Mouse (Mus musculus) G1E (cell line): ENCODE measurements around the gene Fggy. TPM values are rescaled to one million over a fixed set of nuclear protein-coding genes. Genes with fewer than 3 reads are reported as not detected.

Source experiments
- ATAC-seq: 2 replicates; pipeline ENCODE4 v1.8.0; 2016; ENCODE audit warnings: mild to moderate bottlenecking; ENCODE audit not compliant: insufficient number of reproducible peaks, poor library complexity, low FRiP score, severe bottlenecking; ENCODE audit errors: extremely low read depth
- DNase-seq: peaks from one replicate; pipeline ENCODE4 v3.0.0; 2012; ENCODE audit warnings: low spot score
- H3K27me3 ChIP-seq: 2 replicates; pipeline ENCODE4 v1.6.1; 2012; ENCODE audit warnings: mild to moderate bottlenecking, low read length, inconsistent platforms; ENCODE audit not compliant: insufficient read depth
- H3K36me3 ChIP-seq: replicated peaks from 2 replicates; pipeline ENCODE3; 2012; ENCODE audit warnings: mild to moderate bottlenecking, inconsistent platforms
- H3K4me1 ChIP-seq: 2 replicates; pipeline ENCODE4 v1.6.1; 2012; ENCODE audit warnings: low read depth, low read length, inconsistent platforms, mixed read lengths; ENCODE audit not compliant: insufficient read depth
- H3K4me3 ChIP-seq: 2 replicates; pipeline ENCODE4 v1.5.1; 2012; ENCODE audit warnings: low read depth, mild to moderate bottlenecking, inconsistent platforms, low read length, moderate library complexity, mixed read lengths
- H3K9me3 ChIP-seq: replicated peaks from 2 replicates; pipeline ENCODE4 v1.6.1; 2012; ENCODE audit warnings: inconsistent platforms
- CTCF ChIP-seq: IDR thresholded peaks from 2 replicates; pipeline ENCODE4 v1.5.1; 2012; ENCODE audit warnings: low read depth, low read length, inconsistent platforms, mixed read lengths
- GATA1 ChIP-seq: IDR thresholded peaks from 2 replicates; pipeline ENCODE4 v1.6.1; 2012; ENCODE audit warnings: borderline replicate concordance, low read length, inconsistent platforms, mixed read lengths
- GATA2 ChIP-seq: IDR thresholded peaks from 2 replicates; pipeline ENCODE4 v1.6.1; 2012; ENCODE audit warnings: low read depth, low read length, inconsistent platforms, borderline replicate concordance
- POLR2AphosphoS5 ChIP-seq: IDR thresholded peaks from 2 replicates; pipeline ENCODE4 v1.6.1; 2012; ENCODE audit warnings: low read depth, low read length, inconsistent platforms; ENCODE audit not compliant: insufficient replicate concordance
- TAL1 ChIP-seq: conservative IDR thresholded peaks from 2 replicates; pipeline ENCODE4 v1.6.1; 2012; ENCODE audit warnings: low read depth, low read length, inconsistent platforms, mixed read lengths
- polyA plus RNA-seq: library from polyadenylated mRNA; stranded (reverse); fragments of >175 nt; gene quantifications from 2 replicates; pipeline ENCODE4 v1.2.3, GENCODE M21; 2012
- total RNA-seq, 2 experiments: library from RNA; stranded (forward) in 1 of 2; stranded (reverse) in 1 of 2; fragments of 200-1000 nt in 1 of 2; fragments of >200 nt in 1 of 2; fragmentation: Nextera tagmentation in 1 of 2; gene quantifications; 2 replicates each; pipeline ENCODE4 v1.2.3; 2014 to 2017

Gene Fggy
- total and polyA plus RNA-seq, 3 experiments, result not detected

DNA sequence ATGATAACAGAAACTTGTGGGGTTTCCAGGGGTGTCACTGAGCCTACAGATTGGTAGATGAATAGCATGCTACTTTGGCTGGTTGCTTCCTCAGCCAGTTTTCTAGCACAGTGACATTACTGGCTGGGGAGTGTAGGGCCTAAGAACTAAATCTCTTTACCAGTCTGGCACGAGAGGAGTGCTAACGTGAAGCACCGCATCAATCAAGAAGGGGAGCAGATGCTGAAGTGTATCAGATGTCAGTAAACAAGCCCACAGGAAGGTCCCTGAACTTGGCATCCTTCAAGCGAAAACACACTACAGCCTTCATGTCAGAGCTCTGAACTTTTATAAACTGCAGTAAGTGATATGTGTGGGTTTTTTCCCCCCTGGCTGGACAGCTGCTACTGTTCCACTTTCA, 303.8 kb downstream of the Fggy start:
- Histone ChIP-seq H3K36me3 (no peaks in the 10 kb centered on the region), H3K27me3 (no peaks in the 10 kb centered on the region), H3K9me3 (no peaks in the 10 kb centered on the region), H3K4me3 (no peak overlapping the region), H3K4me1 (no peaks in the 10 kb centered on the region)
- ATAC-seq, result no peak
- TF ChIP-seq POLR2AphosphoS5, result no peak
- TF ChIP-seq GATA1, result no peak
- TF ChIP-seq GATA2, result no peak
- TF ChIP-seq TAL1, result no peak
- TF ChIP-seq CTCF, result no peak
- no peak for DNase-seq

DNA sequence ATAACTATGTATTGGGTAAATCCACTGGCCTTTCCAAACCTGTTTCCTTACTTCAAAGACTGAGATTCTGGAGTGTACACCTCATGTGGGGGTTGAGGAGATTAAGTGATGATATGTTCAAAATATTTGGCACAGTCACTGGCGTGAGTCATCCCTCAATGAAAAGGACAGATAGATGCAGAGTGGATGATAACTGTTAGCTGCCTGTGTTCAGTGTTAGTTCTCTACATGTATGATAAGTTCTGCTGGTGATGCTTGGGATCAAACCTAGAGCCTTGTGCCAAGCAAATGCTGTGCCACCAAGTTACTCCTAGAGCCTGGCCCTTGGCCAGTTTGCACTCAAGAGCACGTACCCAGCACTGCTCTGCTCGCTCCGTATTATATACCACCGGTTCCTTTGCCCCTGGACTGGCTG, 304.4 kb downstream of the Fggy start:
- TF ChIP-seq TAL1 (no peak), GATA2 (no peak), CTCF (no peak), GATA1 (no peak), POLR2AphosphoS5 (no peak)
- Histone ChIP-seq H3K4me3 (no peak overlapping the region), H3K27me3 (no peaks in the 10 kb centered on the region), H3K4me1 (no peaks in the 10 kb centered on the region), H3K36me3 (no peaks in the 10 kb centered on the region), H3K9me3 (no peaks in the 10 kb centered on the region)
- no peak for DNase-seq
- ATAC-seq, result no peak

DNA sequence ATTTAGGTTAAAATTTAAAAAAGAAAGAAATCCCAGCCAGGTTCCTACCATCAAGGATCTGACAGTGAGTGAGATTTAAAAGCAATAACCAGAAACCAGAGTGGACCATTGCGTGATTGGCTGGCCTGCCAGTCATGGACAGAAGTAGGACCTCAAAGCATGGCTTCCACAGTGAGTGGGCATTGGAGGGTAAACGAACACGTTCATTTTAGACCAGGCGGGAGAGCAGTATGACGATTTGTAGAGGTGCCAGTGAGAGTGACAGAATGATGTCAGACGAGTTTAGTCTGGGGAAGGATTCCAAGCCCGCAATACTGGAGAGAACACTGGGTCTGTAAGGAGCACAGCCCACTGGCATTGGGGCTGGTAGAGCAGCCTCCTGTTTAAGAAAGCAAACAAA, 305.0 kb downstream of the Fggy start:
- TF ChIP-seq GATA2, result no peak
- TF ChIP-seq CTCF, result no peak
- no peak for TF ChIP-seq TAL1
- TF ChIP-seq GATA1, result no peak
- no peak for TF ChIP-seq POLR2AphosphoS5

DNA sequence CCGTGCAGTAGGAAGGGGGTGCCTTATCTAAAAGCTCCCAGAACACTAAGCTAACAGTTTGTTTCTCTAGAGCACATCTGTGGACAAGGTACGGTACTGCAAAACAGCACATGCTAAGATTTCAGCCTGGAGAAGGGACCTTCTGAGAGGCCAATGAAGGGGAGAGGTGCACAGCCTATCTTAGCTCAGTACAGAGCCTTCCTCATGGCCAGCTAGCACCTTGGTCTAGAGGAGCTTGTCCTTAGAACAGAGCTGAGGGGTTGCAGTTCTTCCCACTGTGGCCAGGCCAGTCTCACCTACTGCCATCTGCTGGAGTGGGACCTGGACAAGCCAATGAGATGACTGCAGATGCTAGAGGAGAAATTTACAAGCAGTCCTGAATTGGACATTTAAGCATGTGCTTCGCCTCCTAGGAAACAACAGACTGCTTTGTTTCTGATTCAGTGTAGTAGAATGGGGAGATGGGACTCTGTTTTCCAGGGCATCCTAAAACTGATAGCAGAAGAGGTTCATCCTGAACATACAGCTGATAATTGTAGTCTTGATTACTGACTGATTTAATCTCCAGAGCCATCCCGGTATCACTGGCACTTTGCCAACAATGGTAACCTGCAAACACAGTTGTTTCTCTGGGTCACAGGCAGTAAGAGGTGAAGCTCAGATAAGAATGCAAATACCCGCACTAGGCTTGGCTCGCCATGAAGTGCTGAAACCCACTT, 305.6 kb downstream of the Fggy start:
- H3K4me3 ChIP-seq, result no peak overlapping the region
- no peaks in the 10 kb centered on the region for H3K4me1 ChIP-seq
- no peak for DNase-seq
- H3K27me3 ChIP-seq, result no peaks in the 10 kb centered on the region
- no peak for ATAC-seq
- H3K36me3 ChIP-seq, result no peaks in the 10 kb centered on the region
- TF ChIP-seq GATA2 (no peak), TAL1 (no peak), POLR2AphosphoS5 (no peak), CTCF (no peak), GATA1 (no peak)
- H3K9me3 ChIP-seq, result no peaks in the 10 kb centered on the region

More for the DNA sequence above, 305.0 kb downstream of the Fggy start:
- H3K27me3 ChIP-seq, result no peaks in the 10 kb centered on the region
- H3K4me3 ChIP-seq, result no peak overlapping the region
- H3K36me3 ChIP-seq, result no peaks in the 10 kb centered on the region
- DNase-seq, result no peak
- no peaks in the 10 kb centered on the region for H3K9me3 ChIP-seq
- no peaks in the 10 kb centered on the region for H3K4me1 ChIP-seq
- no peak for ATAC-seq

DNA sequence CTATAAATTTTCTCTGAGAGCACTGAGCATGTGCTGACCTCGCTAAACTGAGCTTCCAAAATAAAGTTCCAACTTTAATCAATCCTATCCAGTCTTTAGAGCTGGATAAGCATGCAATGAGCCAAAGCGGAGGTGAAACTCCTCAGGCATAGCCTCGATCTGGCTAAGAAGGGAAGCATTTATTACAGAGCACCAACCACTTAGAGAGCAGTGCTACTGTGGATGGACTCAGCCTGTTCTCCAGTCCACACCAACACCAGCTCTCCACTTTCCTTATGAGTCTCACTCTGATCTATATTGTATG, 306.1 kb downstream of the Fggy start:
- Histone ChIP-seq H3K27me3 (no peaks in the 10 kb centered on the region), H3K36me3 (no peaks in the 10 kb centered on the region), H3K4me1 (no peaks in the 10 kb centered on the region), H3K4me3 (no peak overlapping the region), H3K9me3 (no peaks in the 10 kb centered on the region)
- DNase-seq (no peak), ATAC-seq (no peak)
- no peak for TF ChIP-seq POLR2AphosphoS5
- TF ChIP-seq GATA2, result no peak
- TF ChIP-seq GATA1, result no peak
- no peak for TF ChIP-seq TAL1
- no peak for TF ChIP-seq CTCF

DNA sequence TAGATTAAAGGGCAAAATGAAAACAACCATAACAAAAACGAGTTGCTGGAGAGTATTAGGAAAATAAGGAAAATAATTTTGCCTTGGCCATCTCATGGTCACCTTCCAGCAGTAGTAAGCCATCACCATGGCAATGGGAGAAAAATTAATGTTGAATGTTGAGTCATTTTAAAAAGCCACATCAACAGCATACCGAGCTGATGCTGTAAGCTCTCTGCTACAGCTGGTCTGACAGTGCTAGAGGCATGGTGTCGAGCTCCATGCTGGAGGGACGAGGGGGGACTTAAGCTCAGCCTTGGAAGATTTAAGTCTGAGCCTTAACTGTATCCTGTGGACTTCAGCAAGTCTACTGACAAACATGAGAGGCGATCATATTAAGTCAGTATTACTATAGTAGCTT, 307.9 kb downstream of the Fggy start:
- TF ChIP-seq TAL1 (no peak), GATA2 (no peak), CTCF (no peak), POLR2AphosphoS5 (no peak), GATA1 (no peak)
- Histone ChIP-seq H3K9me3 (no peaks in the 10 kb centered on the region), H3K4me1 (no peaks in the 10 kb centered on the region), H3K4me3 (no peak overlapping the region), H3K36me3 (no peaks in the 10 kb centered on the region), H3K27me3 (no peaks in the 10 kb centered on the region)
- ATAC-seq (no peak), DNase-seq (no peak)

DNA sequence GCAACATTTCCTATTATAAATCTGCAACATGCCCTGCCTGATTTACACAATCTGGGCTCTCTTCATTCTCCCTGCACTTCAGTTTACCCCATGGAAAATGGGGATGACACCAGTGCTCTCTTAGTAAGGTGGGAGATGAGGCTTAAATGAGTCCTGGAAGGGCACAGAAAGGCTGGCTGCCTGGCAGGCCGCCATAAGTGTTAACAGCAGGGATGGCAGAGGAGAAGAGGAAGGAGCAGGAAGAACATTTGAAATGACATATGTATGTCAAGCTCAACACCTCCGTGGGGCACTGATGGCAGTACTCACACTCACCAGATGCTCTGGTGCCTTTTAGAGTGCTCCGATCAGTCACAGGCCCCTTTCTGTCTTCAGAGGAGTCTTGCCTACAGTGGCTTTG, 308.6 kb downstream of the Fggy start:
- no peak for DNase-seq
- ATAC-seq, result no peak
- no peak overlapping the region for H3K4me3 ChIP-seq
- H3K4me1 ChIP-seq, result no peaks in the 10 kb centered on the region
- H3K36me3 ChIP-seq, result no peaks in the 10 kb centered on the region
- TF ChIP-seq TAL1 (no peak), GATA1 (no peak), GATA2 (no peak), POLR2AphosphoS5 (no peak)
- no peaks in the 10 kb centered on the region for H3K27me3 ChIP-seq
- no peaks in the 10 kb centered on the region for H3K9me3 ChIP-seq

DNA sequence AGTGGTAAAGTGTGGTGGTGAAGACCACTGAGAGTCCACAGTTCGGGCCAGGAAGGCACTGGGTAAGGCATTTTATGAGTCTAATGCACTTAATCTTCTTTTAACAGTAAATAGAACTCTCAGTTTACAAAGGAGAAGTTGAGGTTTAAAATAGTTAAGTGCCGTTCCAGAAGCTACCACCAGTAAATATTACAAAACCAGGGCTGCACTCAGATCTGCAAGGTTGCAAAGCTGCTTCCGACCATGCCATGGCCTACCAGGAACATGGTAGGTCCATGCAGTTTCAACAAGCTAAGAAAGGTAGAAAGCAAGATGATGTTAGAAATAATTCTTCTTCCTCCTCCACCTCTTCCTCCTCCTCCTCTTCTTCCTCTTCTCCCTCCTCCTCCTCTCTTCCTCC, 309.8 kb downstream of the Fggy start:
- H3K36me3 ChIP-seq, result no peaks in the 10 kb centered on the region
- TF ChIP-seq POLR2AphosphoS5 (no peak), GATA1 (no peak), TAL1 (no peak), GATA2 (no peak), CTCF (no peak)
- H3K9me3 ChIP-seq, result no peaks in the 10 kb centered on the region
- no peaks in the 10 kb centered on the region for H3K4me1 ChIP-seq
- no peak for ATAC-seq
- no peaks in the 10 kb centered on the region for H3K27me3 ChIP-seq
- no peak for DNase-seq
- no peak overlapping the region for H3K4me3 ChIP-seq
